ENCODE assay signal across 8 mouse cellular contexts in the genomic region with DNA sequence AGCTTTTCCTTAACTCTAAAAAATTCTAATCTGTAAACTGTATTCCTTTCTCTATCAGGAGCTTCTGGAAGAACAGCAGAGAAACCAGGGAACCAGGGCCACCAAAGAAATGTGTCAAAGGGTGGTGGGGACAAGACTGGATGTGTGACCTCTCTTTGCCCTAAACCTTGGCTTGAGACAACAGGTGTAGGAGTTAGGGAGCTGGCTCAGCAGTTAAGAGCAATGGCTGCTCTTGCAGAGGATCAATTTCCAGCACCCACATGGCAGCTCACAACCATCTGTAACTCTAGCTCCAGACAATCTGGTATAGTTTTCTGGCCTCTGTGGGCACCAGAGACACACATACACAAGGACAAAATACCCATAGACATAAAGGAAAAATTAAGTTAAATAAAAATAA. TPM values are rescaled to one million over a fixed set of nuclear protein-coding genes. Genes with fewer than 3 reads are reported as not detected.
DNase-seq lines count a peak whose midpoint lies in the region; ATAC-seq and TF ChIP-seq lines count a peak whose summit lies in the region.
"Had no signal": no experiment of that assay in that cellular context is flagged by ENCODE, and none has a peak within 500 bp of the region (broad histone marks: within the 10 kb centered on the region; RNA-seq: fewer than 3 reads in every experiment).

No protein-coding gene starts in this region.

- H3K27me3 ChIP-seq in heart, embryonic 13.5 days (replicated peaks), result no peaks in the 10 kb centered on the region
- no peaks in the 10 kb centered on the region for H3K27me3 ChIP-seq in megakaryocyte, embryonic 14.5 days (replicated peaks)
- H3K27me3 ChIP-seq in limb, embryonic 10.5 days (ENCODE audit: low read depth, poor library complexity, severe bottlenecking), result no peaks in the 10 kb centered on the region
- no peaks in the 10 kb centered on the region for H3K27me3 ChIP-seq in stomach, postnatal 0 days (ENCODE audit: control insufficient read depth, insufficient read depth, low read length)
- H3K27me3 ChIP-seq: hindbrain, embryonic 15.5 days had no signal

- intact Hi-C loops in heart, postnatal 14 days (cut with DNase I), result no loop called here

- no peaks in the 10 kb centered on the region for H3K36me3 ChIP-seq in heart, embryonic 13.5 days
- H3K36me3 ChIP-seq in megakaryocyte, embryonic 14.5 days (replicated peaks; ENCODE audit: low read length), result peaks cover 2% of the 10 kb centered on the region
- H3K36me3 ChIP-seq in limb, embryonic 10.5 days, result no peaks in the 10 kb centered on the region
- H3K36me3 ChIP-seq in stomach, postnatal 0 days (ENCODE audit: control insufficient read depth, insufficient read depth, low read length), result no peaks in the 10 kb centered on the region
- H3K36me3 ChIP-seq: hindbrain, embryonic 15.5 days had no signal

- peaks cover 68% of the 10 kb centered on the region for H3K4me1 ChIP-seq in heart, embryonic 13.5 days
- H3K4me1 ChIP-seq in megakaryocyte, embryonic 14.5 days, result peaks cover 85% of the 10 kb centered on the region
- H3K4me1 ChIP-seq in limb, embryonic 10.5 days, result peaks cover 76% of the 10 kb centered on the region
- peaks cover 21% of the 10 kb centered on the region for H3K4me1 ChIP-seq in stomach, postnatal 0 days (replicated peaks; ENCODE audit: control insufficient read depth, insufficient read depth)

- no peak for DNase-seq in heart, postnatal 14 days
- no peak for DNase-seq in limb, embryonic 10.5 days (ENCODE audit: low spot score)
- no peak for DNase-seq in stomach, postnatal 0 days (ENCODE audit: low spot score)
- DNase-seq in right cerebral cortex, postnatal 36 days (ENCODE audit: low spot score in 2 of 2), result no peak

- TF ChIP-seq EP300 in stomach, postnatal 0 days (optimal IDR thresholded peaks at IDR 0.05), result no peak

- H3K4me2 ChIP-seq in heart, embryonic 13.5 days, result no peak overlapping the region
- no peak overlapping the region for H3K4me2 ChIP-seq in stomach, postnatal 0 days (replicated peaks; ENCODE audit: low read depth)
- H3K4me2 ChIP-seq: hindbrain, embryonic 15.5 days had no signal

- peak overlapping the region; percentile 99 for H3K27ac ChIP-seq in heart, embryonic 13.5 days (replicated peaks)
- peak overlapping the region; percentile 87; the same call in 1 of the 2 replicates for H3K27ac ChIP-seq in limb, embryonic 10.5 days
- H3K27ac ChIP-seq in stomach, postnatal 0 days (replicated peaks), result peak overlapping the region; percentile 95

- no peak overlapping the region for H3K4me3 ChIP-seq in heart, embryonic 13.5 days
- peak overlapping the region; percentile 62 for H3K4me3 ChIP-seq in megakaryocyte, embryonic 14.5 days (replicated peaks)
- no peak overlapping the region for H3K4me3 ChIP-seq in limb, embryonic 10.5 days
- H3K4me3 ChIP-seq in stomach, postnatal 0 days (ENCODE audit: low read depth, low read length), result no peak overlapping the region
- H3K4me3 ChIP-seq: hindbrain, embryonic 15.5 days had no signal

- no peak for TF ChIP-seq CTCF in stomach, postnatal 0 days (IDR thresholded peaks at IDR 0.05; ENCODE audit: low read depth)

- no peaks in the 10 kb centered on the region for H3K9me3 ChIP-seq in heart, embryonic 13.5 days
- no peaks in the 10 kb centered on the region for H3K9me3 ChIP-seq in megakaryocyte, embryonic 14.5 days
- H3K9me3 ChIP-seq in limb, embryonic 10.5 days (replicated peaks), result no peaks in the 10 kb centered on the region
- no peaks in the 10 kb centered on the region for H3K9me3 ChIP-seq in stomach, postnatal 0 days (ENCODE audit: control insufficient read depth, low read length)
- H3K9me3 ChIP-seq: hindbrain, embryonic 15.5 days had no signal

- ATAC-seq in heart, embryonic 13.5 days (ENCODE audit: extremely low read depth, insufficient number of reproducible peaks, low FRiP score, low TSS enrichment), result no peak
- ATAC-seq in megakaryocyte, adult 5-6 weeks (ENCODE audit: poor library complexity, severe bottlenecking), result no peak
- ATAC-seq in stomach, postnatal 0 days (ENCODE audit: low FRiP score, low TSS enrichment), result no peak

- 0 out of 2 replicates have a peak overlapping the region, but pooled peaks have one; percentile 50 for H3K9ac ChIP-seq in heart, embryonic 13.5 days
- no peak overlapping the region for H3K9ac ChIP-seq in stomach, postnatal 0 days (ENCODE audit: low read length)
- H3K9ac ChIP-seq: hindbrain, embryonic 15.5 days had no signal

RNA-seq across cellular contexts. Expression of a gene that starts 2.8 kb away (rescaled TPM):
- polyA plus RNA-seq in heart, embryonic 13.5 days (2015; fragmentation: Nextera tagmentation; extraction: Ambion mirVana), result 5.9 and 6.4 TPM in 2 replicates
- 10 to 100 TPM; 20.7 to 31.5 TPM for total RNA-seq in heart, postnatal 14 days (2021)
- 5.6 and 22.1 TPM in 2 replicates for polyA plus RNA-seq in megakaryocyte, embryonic 14.5 days (2012; ENCODE audit: insufficient read depth, low replicate concordance)
- total RNA-seq in megakaryocyte, adult 5-6 weeks (2015), result 0.11 and 0.25 TPM in 2 replicates
- 0.12 and 0.37 TPM in 2 replicates for total RNA-seq in megakaryocyte, adult 5-6 weeks (2017)
- polyA plus RNA-seq in limb, embryonic 10.5 days (2016; fragmentation: Nextera tagmentation; extraction: Ambion mirVana), result 1.2 and 1.5 TPM in 2 replicates
- polyA plus RNA-seq in stomach, postnatal 0 days (2015; fragmentation: Nextera tagmentation; extraction: Ambion mirVana), result 7.5 and 7.9 TPM in 2 replicates

RNA-seq across cellular contexts. Expression of a gene that starts 17.4 kb away (rescaled TPM):
- 14.6 and 15.7 TPM in 2 replicates for polyA plus RNA-seq in heart, embryonic 13.5 days (2015; fragmentation: Nextera tagmentation; extraction: Ambion mirVana)
- total RNA-seq in heart, postnatal 14 days (2021), result 10 to 100 TPM; 71.2 to 71.8 TPM
- polyA plus RNA-seq in megakaryocyte, embryonic 14.5 days (2012; ENCODE audit: insufficient read depth, low replicate concordance), result 30.0 and 46.8 TPM in 2 replicates
- 73.7 and 74.9 TPM in 2 replicates for total RNA-seq in megakaryocyte, adult 5-6 weeks (2015)
- 111 and 119 TPM in 2 replicates for total RNA-seq in megakaryocyte, adult 5-6 weeks (2017)
- polyA plus RNA-seq in limb, embryonic 10.5 days (2016; fragmentation: Nextera tagmentation; extraction: Ambion mirVana), result 22.8 and 25.0 TPM in 2 replicates
- polyA plus RNA-seq in stomach, postnatal 0 days (2015; fragmentation: Nextera tagmentation; extraction: Ambion mirVana), result 11.3 and 13.8 TPM in 2 replicates

RNA-seq across cellular contexts. Expression of a gene that starts 26.8 kb away (rescaled TPM):
- polyA plus RNA-seq in heart, embryonic 13.5 days (2015; fragmentation: Nextera tagmentation; extraction: Ambion mirVana), result 22.3 and 23.1 TPM in 2 replicates
- 10 to 100 TPM; 23.6 to 25.0 TPM for total RNA-seq in heart, postnatal 14 days (2021)
- 10.6 and 13.2 TPM in 2 replicates for polyA plus RNA-seq in megakaryocyte, embryonic 14.5 days (2012; ENCODE audit: insufficient read depth, low replicate concordance)
- total RNA-seq in megakaryocyte, adult 5-6 weeks (2015), result 35.6 and 39.9 TPM in 2 replicates
- 32.1 and 33.2 TPM in 2 replicates for total RNA-seq in megakaryocyte, adult 5-6 weeks (2017)
- 46.7 and 51.9 TPM in 2 replicates for polyA plus RNA-seq in limb, embryonic 10.5 days (2016; fragmentation: Nextera tagmentation; extraction: Ambion mirVana)
- 12.4 and 14.8 TPM in 2 replicates for polyA plus RNA-seq in stomach, postnatal 0 days (2015; fragmentation: Nextera tagmentation; extraction: Ambion mirVana)

RNA-seq across cellular contexts. Expression of a gene that starts 37.5 kb away (rescaled TPM):
- 30.0 and 32.0 TPM in 2 replicates for polyA plus RNA-seq in heart, embryonic 13.5 days (2015; fragmentation: Nextera tagmentation; extraction: Ambion mirVana)
- 100 to 1,000 TPM; 123 to 130 TPM for total RNA-seq in heart, postnatal 14 days (2021)
- polyA plus RNA-seq in megakaryocyte, embryonic 14.5 days (2012; ENCODE audit: insufficient read depth, low replicate concordance), result 37.6 and 38.9 TPM in 2 replicates
- total RNA-seq in megakaryocyte, adult 5-6 weeks (2015), result 10.0 and 11.6 TPM in 2 replicates
- 8.0 and 9.0 TPM in 2 replicates for total RNA-seq in megakaryocyte, adult 5-6 weeks (2017)
- 6.3 and 11.6 TPM in 2 replicates for polyA plus RNA-seq in limb, embryonic 10.5 days (2016; fragmentation: Nextera tagmentation; extraction: Ambion mirVana)
- polyA plus RNA-seq in stomach, postnatal 0 days (2015; fragmentation: Nextera tagmentation; extraction: Ambion mirVana), result 24.0 and 24.5 TPM in 2 replicates

RNA-seq across cellular contexts. Expression of a gene that starts 48.7 kb away (rescaled TPM):
- polyA plus RNA-seq in heart, embryonic 13.5 days (2015; fragmentation: Nextera tagmentation; extraction: Ambion mirVana), result 35.1 and 37.4 TPM in 2 replicates
- total RNA-seq in heart, postnatal 14 days (2021), result 10 to 100 TPM; 49.5 to 49.8 TPM
- 40.2 and 55.7 TPM in 2 replicates for polyA plus RNA-seq in megakaryocyte, embryonic 14.5 days (2012; ENCODE audit: insufficient read depth, low replicate concordance)
- 17.9 and 21.5 TPM in 2 replicates for total RNA-seq in megakaryocyte, adult 5-6 weeks (2015)
- total RNA-seq in megakaryocyte, adult 5-6 weeks (2017), result 22.6 and 31.3 TPM in 2 replicates
- polyA plus RNA-seq in limb, embryonic 10.5 days (2016; fragmentation: Nextera tagmentation; extraction: Ambion mirVana), result 77.3 and 82.6 TPM in 2 replicates
- polyA plus RNA-seq in stomach, postnatal 0 days (2015; fragmentation: Nextera tagmentation; extraction: Ambion mirVana), result 16.5 and 18.7 TPM in 2 replicates
